Mouse (Mus musculus): ENCODE measurements around the gene Uhrf2.
"Not testable (repeated sequence)": the region's sequence is repeated elsewhere in the genome, so short reads cannot be mapped to it uniquely, and the experiment has no call there.

Gene Uhrf2

GRCm38 (mm10) chr19:30029894-30030635 lies at the start of gene Uhrf2:
TSS of gene Uhrf2 (plus strand) at chr19:30030513.
- peak; percentile 94 to 97 for DNase-seq (ENCODE audit: low spot score in 2 of 2)

DNA sequence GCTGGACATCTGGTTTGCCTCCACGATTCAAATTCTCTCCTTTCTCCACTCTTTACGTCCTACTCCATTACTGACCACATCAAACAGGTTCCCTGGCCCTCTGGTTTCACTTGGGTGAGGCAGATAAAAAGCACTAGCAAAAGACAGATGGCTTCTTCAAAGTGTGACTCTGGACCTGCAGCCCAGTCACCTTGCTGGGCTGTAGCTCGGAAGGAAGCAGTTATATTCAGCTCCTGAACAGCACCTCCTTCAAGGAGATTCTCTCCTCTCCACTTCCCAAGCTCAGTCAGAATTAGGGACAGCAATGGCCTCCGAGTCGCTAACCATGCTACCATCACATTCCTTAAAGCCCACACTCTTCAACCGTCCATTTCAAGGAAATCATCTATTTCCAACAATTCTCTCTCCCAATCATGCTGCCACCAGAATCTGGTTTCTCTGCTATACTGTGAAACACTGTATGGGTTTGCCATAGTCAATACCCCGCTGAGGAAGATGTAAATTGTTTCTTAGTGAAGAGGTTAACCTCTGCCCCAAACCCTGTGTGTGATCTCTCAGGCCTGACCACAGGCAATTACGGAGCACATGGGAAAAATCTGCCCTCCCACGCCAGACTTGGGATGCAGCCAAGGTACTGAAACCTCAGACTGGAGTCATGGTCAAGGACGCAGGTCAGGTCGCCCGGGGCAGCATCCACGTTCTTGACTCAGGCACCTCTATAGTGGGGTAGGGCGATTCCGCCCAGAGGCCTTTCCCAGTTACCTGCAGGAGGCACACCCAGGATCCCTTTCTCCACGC lies 45.9 kb upstream of the Uhrf2 start:
- no peak for DNase-seq (ENCODE audit: low spot score in 2 of 2)

GRCm38 (mm10) chr19:29986464-29987091 lies 43.7 kb upstream of the Uhrf2 start:
- no peak for DNase-seq (ENCODE audit: low spot score in 2 of 2)

DNA sequence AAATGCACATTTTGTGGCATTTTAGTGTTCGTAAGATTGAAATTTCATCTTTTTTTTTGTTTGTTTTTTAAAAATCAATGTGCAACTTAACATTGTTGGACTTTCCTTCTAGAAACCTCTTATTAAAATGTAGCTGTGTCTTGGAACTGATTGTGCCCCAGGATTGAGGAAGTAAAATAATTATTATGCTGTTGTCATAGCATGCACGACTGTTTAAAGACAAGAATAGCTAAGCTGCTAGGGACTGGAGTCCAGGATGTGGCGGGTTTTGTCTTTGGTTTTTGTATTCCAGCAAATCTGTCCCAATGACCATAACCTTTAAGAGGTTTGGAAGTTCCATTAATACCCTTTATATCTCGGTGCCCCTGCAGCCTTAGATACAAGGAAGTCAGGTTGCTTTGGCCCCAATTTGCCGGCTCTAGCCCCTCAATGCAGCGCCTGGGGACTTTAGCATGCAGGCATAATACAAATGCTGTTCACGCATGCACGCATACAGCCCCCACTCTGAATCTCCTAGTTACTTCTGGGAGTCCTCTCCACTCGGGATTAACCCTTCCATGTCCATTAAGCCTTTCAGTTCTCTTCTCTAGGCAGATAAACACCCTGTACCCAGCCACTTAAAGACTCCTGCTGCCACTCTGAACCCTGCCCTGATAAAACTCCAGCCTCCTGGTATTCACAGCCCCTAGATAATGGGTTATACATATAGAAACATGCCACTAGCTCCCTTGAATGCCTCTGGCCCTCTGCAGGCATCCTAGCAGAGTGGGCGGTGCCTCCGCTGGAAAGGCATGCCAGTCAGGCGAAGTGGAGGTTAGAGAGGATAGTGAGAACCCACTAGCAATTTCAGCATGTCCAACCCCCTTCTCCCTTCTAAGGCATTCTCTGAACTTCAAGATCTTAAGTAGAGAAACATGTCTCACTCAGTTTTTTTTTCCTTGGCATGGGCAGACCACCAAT lies 29.6 kb upstream of the Uhrf2 start:
- DNase-seq (ENCODE audit: low spot score in 2 of 2), result no peak

DNA sequence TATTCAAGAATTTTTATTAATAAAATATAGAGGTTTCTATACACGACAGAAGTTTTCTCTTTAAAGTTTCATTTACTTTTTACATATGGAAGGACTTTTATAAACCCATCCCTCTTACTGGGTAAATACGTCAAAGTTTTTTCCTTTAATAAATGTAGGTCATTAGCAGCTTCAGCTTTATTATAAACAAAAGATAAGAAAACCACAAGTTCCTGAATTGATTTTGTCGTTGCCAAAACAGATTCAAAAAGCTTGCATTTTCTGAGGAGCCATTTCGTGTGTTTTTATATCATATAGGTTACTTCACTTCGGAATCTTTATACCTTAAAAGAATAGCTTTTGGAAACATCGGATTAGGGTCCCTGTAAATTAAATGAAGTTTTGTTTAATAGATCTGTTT lies 28.8 kb upstream of the Uhrf2 start:
- DNase-seq (ENCODE audit: low spot score in 2 of 2), result no peak

DNA sequence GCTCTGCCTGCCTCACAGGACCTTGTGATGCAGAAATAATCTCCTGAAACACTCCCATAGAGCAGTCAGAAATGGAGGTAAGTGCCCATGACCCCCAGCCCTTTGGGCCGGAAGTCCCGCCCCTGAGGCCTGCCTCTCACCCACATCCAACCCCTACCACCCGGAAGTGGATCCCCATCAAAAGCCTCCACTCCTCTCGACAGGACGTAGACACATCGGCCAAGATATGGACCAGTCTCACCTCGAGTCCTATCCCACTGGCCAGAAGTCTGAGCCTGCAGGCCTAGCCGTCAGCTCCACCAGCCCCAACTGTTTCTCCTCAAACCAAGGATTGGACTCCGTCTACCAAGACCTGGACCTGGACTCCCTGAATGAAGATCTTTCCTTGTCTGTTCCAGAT lies 26.7 kb upstream of the Uhrf2 start, which contains the start of gene Trpd52l3:
Gene Trpd52l3 (plus strand): TSS at position 170 of the 400 bp plus-strand sequence.
- no peak for DNase-seq (ENCODE audit: low spot score in 2 of 2)

GRCm38 (mm10) chr19:30006371-30006770 lies 23.9 kb upstream of the Uhrf2 start:
- no peak for DNase-seq (ENCODE audit: low spot score in 2 of 2)

DNA sequence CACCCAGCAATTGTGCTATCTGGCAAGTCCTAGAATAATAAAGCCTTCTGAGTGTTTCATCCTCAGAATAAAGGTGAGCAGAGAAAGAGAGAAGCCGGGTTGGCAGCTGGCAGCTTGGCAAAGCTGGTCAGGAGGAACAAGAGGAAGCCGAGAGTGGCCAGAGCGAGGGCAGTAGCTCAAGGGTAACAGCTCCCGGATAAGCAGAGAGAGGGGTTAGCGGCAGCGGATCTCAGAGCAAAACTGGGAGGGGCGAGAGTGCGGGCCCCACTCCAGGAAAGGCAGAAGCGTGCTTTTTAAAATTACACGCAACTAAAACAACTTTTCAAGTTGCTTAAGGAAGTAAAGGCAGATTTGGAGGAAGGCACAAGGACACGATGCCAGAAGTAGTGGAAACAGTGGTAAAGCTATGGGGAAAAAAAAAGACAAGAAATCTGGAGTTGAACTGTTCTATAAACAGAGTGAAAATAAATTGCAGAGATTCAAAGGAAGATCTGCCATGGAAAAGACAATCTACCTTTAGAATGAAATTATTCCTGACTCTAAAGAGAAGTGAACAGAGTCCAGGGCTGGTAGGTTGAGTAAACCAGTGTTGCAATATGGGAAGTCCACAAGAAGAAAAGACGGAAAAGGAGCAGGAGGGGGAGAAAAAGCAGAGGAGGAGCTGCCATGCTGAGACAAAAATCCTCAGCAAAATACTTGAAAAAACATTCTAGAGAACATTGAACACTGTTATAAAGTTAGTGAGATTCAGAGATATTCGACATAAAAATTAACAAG lies 19.6 kb upstream of the Uhrf2 start:
- no peak for DNase-seq (ENCODE audit: low spot score in 2 of 2)

GRCm38 (mm10) chr19:30014331-30014730 lies 16.0 kb upstream of the Uhrf2 start:
- DNase-seq (ENCODE audit: low spot score in 2 of 2), result no peak

GRCm38 (mm10) chr19:30016156-30016555 lies 14.2 kb upstream of the Uhrf2 start:
- no peak for DNase-seq (ENCODE audit: low spot score in 2 of 2)

DNA sequence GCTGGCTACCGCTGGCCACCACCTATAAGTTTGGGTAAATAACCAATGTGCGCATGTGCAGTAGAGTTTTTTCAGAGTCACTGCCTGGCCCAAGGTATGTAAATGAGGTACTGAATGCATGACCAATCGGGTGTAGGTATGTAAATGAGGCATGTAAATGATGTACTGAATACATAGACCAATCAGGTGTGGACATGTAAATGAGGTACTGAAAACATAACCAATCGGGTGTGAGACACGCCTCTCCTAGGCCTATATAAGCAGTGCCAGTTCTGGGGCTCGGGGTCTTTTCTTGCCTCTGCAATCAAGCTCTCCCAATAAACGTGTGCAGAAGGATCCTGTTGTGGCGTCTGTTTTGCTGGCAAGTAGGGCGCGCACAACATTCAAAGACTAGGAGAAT lies 6.9 kb upstream of the Uhrf2 start:
- not testable (repeated sequence) for DNase-seq (ENCODE audit: low spot score in 2 of 2)

- no peak for DNase-seq (ENCODE audit: low spot score in 2 of 2)
Measured at GRCm38 (mm10) chr19:30029002-30029710, 1.2 kb upstream of the Uhrf2 start.

DNA sequence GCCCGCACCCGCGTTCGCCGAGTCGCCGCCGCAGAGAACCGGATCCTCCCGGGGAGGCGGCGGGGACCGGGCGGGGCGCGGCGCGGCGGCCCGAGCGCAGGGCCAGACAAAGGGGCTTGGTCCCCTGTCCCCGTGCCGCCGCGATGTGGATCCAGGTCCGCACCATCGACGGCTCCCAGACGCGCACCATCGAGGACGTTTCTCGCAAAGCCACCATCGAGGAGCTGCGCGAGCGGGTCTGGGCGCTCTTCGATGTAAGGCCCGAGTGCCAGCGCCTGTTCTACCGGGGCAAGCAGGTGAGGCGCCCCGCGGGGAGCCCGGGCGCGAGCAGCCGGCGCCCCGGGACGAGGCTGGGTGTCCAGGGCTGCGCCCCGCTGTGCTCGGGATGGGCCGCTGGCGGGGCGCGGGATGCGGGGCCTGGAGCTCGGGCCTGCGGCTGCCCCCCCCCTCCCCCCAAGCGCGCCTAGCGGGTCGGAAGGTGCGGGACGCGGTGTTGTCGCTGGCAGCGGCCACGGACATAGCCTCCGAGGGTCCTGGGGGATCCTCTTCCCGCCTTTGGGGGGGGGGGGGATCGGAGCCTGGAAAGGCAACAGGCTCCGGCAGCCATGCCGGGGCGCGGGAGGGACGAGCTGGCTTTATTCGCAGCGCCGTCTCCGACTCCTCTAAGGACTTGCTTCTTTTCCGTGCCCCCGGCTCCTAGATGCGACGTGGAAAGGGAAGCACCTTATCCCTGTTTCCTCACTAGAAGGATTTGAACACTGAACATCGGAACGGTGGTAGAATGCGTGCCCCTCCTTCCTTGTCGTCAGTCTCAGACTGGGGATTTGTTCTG lies 539 bp downstream of the Uhrf2 start:
- DNase-seq (ENCODE audit: low spot score in 2 of 2), result no peak

GRCm38 (mm10) chr19:30031468-30031931 lies 1.2 kb downstream of the Uhrf2 start:
- peak in 1 of 2 experiments; percentile 8 for DNase-seq (ENCODE audit: low spot score in 2 of 2)

- no peak for DNase-seq (ENCODE audit: low spot score in 2 of 2)
Measured at GRCm38 (mm10) chr19:30032206-30032605, 1.9 kb downstream of the Uhrf2 start.

DNA sequence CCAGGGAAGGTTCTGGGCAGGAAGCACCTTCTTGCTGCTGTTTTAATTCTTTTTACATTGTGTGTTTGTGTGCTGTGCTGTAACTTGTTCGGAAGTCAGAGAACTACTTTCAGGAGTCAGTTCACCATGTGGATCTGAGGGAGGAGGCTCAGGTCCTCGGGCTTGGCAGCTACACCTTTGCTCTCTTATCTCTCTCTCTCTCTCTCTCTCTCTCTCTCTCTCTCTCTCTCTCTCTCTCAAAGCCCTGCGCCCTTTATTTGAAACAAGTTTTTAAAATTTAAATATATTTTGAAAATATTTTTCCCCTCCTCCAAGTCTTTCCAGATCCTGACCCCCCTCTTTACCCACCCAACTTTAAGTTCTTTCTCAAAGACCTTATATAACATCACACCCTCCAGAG lies 5.0 kb downstream of the Uhrf2 start:
- no peak for DNase-seq (ENCODE audit: low spot score in 2 of 2)

- DNase-seq (ENCODE audit: low spot score in 2 of 2), result peak in 1 of 2 experiments; percentile 2
Measured at GRCm38 (mm10) chr19:30043691-30044090, 13.4 kb downstream of the Uhrf2 start.

- DNase-seq (ENCODE audit: low spot score in 2 of 2), result no peak
Measured at GRCm38 (mm10) chr19:30044630-30045029, 14.3 kb downstream of the Uhrf2 start.

DNA sequence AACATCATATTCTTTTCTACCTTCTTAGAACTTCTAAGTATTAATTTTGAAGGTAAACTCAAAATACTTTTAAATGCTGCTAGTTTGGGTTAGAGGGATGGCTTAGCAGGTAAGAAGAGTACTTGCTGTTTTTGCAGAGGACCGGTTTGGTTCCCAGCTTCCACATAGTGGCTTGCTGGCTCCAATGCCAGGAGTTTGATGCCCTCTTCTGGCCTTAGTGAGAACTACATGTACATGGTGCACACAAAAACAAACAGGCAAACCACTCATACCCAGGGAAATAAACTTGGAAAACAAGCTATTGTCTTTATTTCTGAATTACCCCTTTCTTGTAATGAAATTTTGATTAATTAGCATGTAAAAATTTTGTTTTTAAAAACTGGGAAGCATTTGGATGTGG lies 15.5 kb downstream of the Uhrf2 start:
- DNase-seq (ENCODE audit: low spot score in 2 of 2), result peak in 1 of 2 experiments; percentile 35

Data from natural killer cell, adult 2 months (primary cell).